Mouse (Mus musculus) left cerebral cortex, adult 9 months (tissue): ENCODE results near the gene Ksr2.

ENCODE experiments used
- DNase-seq, 2 experiments: peaks; one replicate each; pipeline ENCODE4 v3.0.0; 2022; ENCODE audit warnings: low spot score in 2 of 2

Gene Ksr2

GRCm38 (mm10) chr5:117779175-117779574 lies 365.4 kb downstream of the Ksr2 start:
- no peak for DNase-seq

- DNase-seq: no peak
These were observed 366.9 kb downstream of the Ksr2 start, which contains the start of gene Nos1 for GRCm38 (mm10) chr5:117780681-117781080. Gene Nos1 (plus strand): TSS chr5:117781032.

- DNase-seq: no peak
These were observed 367.4 kb downstream of the Ksr2 start for GRCm38 (mm10) chr5:117781178-117781577.

- DNase-seq: peak in 1 of 2 experiments; percentile 47
These were observed 376.3 kb downstream of the Ksr2 start for GRCm38 (mm10) chr5:117790071-117790470.

GRCm38 (mm10) chr5:117791875-117792274 lies 378.1 kb downstream of the Ksr2 start:
- DNase-seq: peak in 1 of 2 experiments; percentile 17

GRCm38 (mm10) chr5:117800849-117801248 lies 387.0 kb downstream of the Ksr2 start:
- DNase-seq: no peak

GRCm38 (mm10) chr5:117802071-117802521 lies 388.3 kb downstream of the Ksr2 start:
- no peak for DNase-seq

- DNase-seq: no peak
These were observed 389.8 kb downstream of the Ksr2 start for GRCm38 (mm10) chr5:117803551-117803950.

- DNase-seq: no peak
These were observed 397.1 kb downstream of the Ksr2 start for GRCm38 (mm10) chr5:117810930-117811329.

- no peak for DNase-seq
These were observed 405.0 kb downstream of the Ksr2 start for GRCm38 (mm10) chr5:117818800-117819199.

- no peak for DNase-seq
These were observed 406.6 kb downstream of the Ksr2 start for GRCm38 (mm10) chr5:117820445-117820844.

GRCm38 (mm10) chr5:117823811-117824210 lies 410.0 kb downstream of the Ksr2 start:
- DNase-seq: no peak

- no peak for DNase-seq
These were observed 410.7 kb downstream of the Ksr2 start for GRCm38 (mm10) chr5:117824486-117824885.
